Comparison of ENCODE assay signal across 1 mouse cellular context in the genomic region with DNA sequence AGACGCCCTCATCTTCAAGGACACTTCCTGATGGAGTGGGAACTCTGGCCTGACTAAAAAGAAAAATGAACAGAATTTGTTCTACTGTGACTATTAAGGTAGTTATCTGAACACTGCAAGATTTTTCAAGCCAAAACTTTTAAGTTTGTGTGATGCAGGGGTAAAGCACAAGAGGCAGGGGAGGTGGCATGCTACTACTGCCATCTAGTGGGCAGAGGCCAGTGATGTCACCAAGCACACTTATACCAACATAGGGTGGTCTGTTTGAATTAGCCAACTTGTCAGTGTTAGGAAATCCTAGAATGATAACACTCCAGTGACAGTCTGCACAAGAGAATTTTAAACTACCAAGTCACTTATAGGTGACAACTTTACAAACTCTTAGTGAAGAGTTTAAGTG.
TF ChIP-seq lines count a peak whose summit lies in the region.

No protein-coding gene starts in this region.

TF ChIP-seq in MEL, 35 proteins besides CTCF, POLR2A, EP300 and RAD21 (continued from another document):
- TF ChIP-seq NRF1 (IDR thresholded peaks at IDR 0.05; ENCODE audit: insufficient read depth, low read depth, low read length, poor library complexity, severe bottlenecking): no peak
- no peak; the same call in 1 of the 2 replicates for TF ChIP-seq ZMIZ1 (IDR thresholded peaks at IDR 0.05; ENCODE audit: low read depth, low read length)
- peak; percentile 50; the same call in 1 of the 2 replicates for TF ChIP-seq SIN3A (IDR thresholded peaks at IDR 0.05; ENCODE audit: low read length)
- peak; percentile 45 for TF ChIP-seq SMC3 (IDR thresholded peaks at IDR 0.05; ENCODE audit: low read depth, low read length)
- no peak for TF ChIP-seq RCOR1 (IDR thresholded peaks at IDR 0.05; ENCODE audit: low read depth, low read length)
- TF ChIP-seq ZNF384 (IDR thresholded peaks at IDR 0.05; ENCODE audit: low read depth, low read length): no peak
- TF ChIP-seq POLR2AphosphoS2 (IDR thresholded peaks at IDR 0.05; ENCODE audit: low read length): peak; percentile 53; the same call in 1 of the 2 replicates
- no peak for TF ChIP-seq UBTF (IDR thresholded peaks at IDR 0.05; ENCODE audit: borderline replicate concordance, insufficient read depth, low read depth, low read length)
- no peak for TF ChIP-seq KAT2A (conservative IDR thresholded peaks at IDR 0.05; ENCODE audit: low read depth, low read length)
- TF ChIP-seq MXI1 (IDR thresholded peaks at IDR 0.05; ENCODE audit: low read depth, low read length): no peak
- no peak for TF ChIP-seq MAX (IDR thresholded peaks at IDR 0.05; ENCODE audit: low read length)
- TF ChIP-seq MYC (IDR thresholded peaks at IDR 0.05; ENCODE audit: low read depth, low read length): 0 out of 2 replicates have a peak, but pooled peaks have one; percentile 51
- TF ChIP-seq USF2 (IDR thresholded peaks at IDR 0.05; ENCODE audit: borderline replicate concordance in 1 of 2, insufficient read depth in 1 of 2, low read depth in 1 of 2, low read length in 2 of 2): no peak
- no peak for TF ChIP-seq TBP (IDR thresholded peaks at IDR 0.05; ENCODE audit: low read depth, low read length)
- TF ChIP-seq CHD2 (IDR thresholded peaks at IDR 0.05; ENCODE audit: low read length): no peak
- TF ChIP-seq BHLHE40 (IDR thresholded peaks at IDR 0.05; ENCODE audit: borderline replicate concordance, low read depth, low read length): 0 out of 2 replicates have a peak, but pooled peaks have one; percentile 10
- TF ChIP-seq ETS1 (IDR thresholded peaks at IDR 0.05; ENCODE audit: low read depth, low read length): no peak
